Mouse (Mus musculus) ES-E14 (cell line): ENCODE results near the gene Rgs13. TPM values are rescaled to one million over a fixed set of nuclear protein-coding genes. Genes with fewer than 3 reads are reported as not detected.

Source experiments
- DNase-seq: peaks from one replicate; pipeline ENCODE4 v3.0.0-alpha.2; 2013; ENCODE audit warnings: low read depth, low spot score
- H3K27ac ChIP-seq: 2 replicates; pipeline ENCODE4 v1.5.1; 2012; ENCODE audit warnings: low read depth, mild to moderate bottlenecking, low read length, moderate library complexity, mixed read lengths; ENCODE audit not compliant: poor library complexity, insufficient read depth, severe bottlenecking
- H3K36me3 ChIP-seq: 2 replicates; pipeline ENCODE4 v1.6.1; 2012; ENCODE audit warnings: mild to moderate bottlenecking, low read length, moderate library complexity, mixed read lengths; ENCODE audit not compliant: control insufficient read depth, poor library complexity, insufficient read depth, severe bottlenecking
- H3K4me1 ChIP-seq, 2 experiments: fragments of 150-350 bp in 1 of 2; sonication (generic) in 1 of 2; 2 replicates each; pipeline ENCODE4 v1.6.1; 2012; ENCODE audit warnings: low read length in 2 of 2, mild to moderate bottlenecking in 1 of 2, mixed read lengths in 1 of 2; ENCODE audit not compliant: control insufficient read depth in 2 of 2, insufficient read depth in 2 of 2, poor library complexity in 1 of 2
- H3K4me3 ChIP-seq, 2 experiments: fragments of 150-350 bp in 1 of 2; sonication (generic) in 1 of 2; 2 replicates each; pipeline ENCODE4 v1.5.1; 2012; ENCODE audit warnings: low read length in 2 of 2, low read depth in 1 of 2, mild to moderate bottlenecking in 1 of 2, mixed read lengths in 1 of 2; ENCODE audit not compliant: insufficient read depth in 1 of 2, poor library complexity in 1 of 2, severe bottlenecking in 1 of 2
- H3K9ac ChIP-seq: 2 replicates; pipeline ENCODE4 v1.6.1; 2012; ENCODE audit warnings: low read depth, mild to moderate bottlenecking, low read length, mixed read lengths; ENCODE audit not compliant: poor library complexity, insufficient read depth, severe bottlenecking
- H3K9me3 ChIP-seq: fragments of 150-350 bp; sonication (generic); 2 replicates; pipeline ENCODE4 v1.6.1; 2012; ENCODE audit warnings: low read depth, mild to moderate bottlenecking, low read length; ENCODE audit not compliant: control insufficient read depth, insufficient read depth
- CHD2 ChIP-seq: IDR thresholded peaks from 2 replicates; pipeline ENCODE4 v1.6.1; 2014; ENCODE audit warnings: mild to moderate bottlenecking, low read depth, low read length, inconsistent platforms
- HCFC1 ChIP-seq: IDR thresholded peaks from 2 replicates; pipeline ENCODE4 v1.6.1; 2012; ENCODE audit warnings: low read length, inconsistent platforms, borderline replicate concordance; ENCODE audit not compliant: insufficient read depth
- MAFK ChIP-seq: IDR thresholded peaks from 2 replicates; pipeline ENCODE4 v1.6.1; 2014; ENCODE audit warnings: mild to moderate bottlenecking, low read depth, low read length, inconsistent platforms; ENCODE audit not compliant: insufficient read depth
- ZC3H11A ChIP-seq: IDR thresholded peaks from 2 replicates; pipeline ENCODE4 v1.6.1; 2012; ENCODE audit warnings: low read depth, mild to moderate bottlenecking, inconsistent platforms, low read length, borderline replicate concordance
- ZNF384 ChIP-seq: IDR thresholded peaks from 2 replicates; pipeline ENCODE4 v1.6.1; 2012; ENCODE audit warnings: low read depth, low read length, inconsistent platforms
- in situ Hi-C, 2 experiments: fragments of 600-800 bp; cut with MboI; formaldehyde crosslinking; loops; one replicate each; pipeline ENCODE4 v1.15.1; 2025; ENCODE audit warnings: low sequenced_read_pairs in 2 of 2, inconsistent platforms in 1 of 2; ENCODE audit not compliant: unreplicated experiment in 2 of 2
- total RNA-seq: library from RNA; depleted of rRNA; stranded (reverse); fragments of 300-350 nt; gene quantifications from 2 replicates; pipeline ENCODE4 v1.2.3, GENCODE M21; 2012

Gene Rgs13
- total RNA-seq, 1 experiment, result 0.80 TPM

DNA sequence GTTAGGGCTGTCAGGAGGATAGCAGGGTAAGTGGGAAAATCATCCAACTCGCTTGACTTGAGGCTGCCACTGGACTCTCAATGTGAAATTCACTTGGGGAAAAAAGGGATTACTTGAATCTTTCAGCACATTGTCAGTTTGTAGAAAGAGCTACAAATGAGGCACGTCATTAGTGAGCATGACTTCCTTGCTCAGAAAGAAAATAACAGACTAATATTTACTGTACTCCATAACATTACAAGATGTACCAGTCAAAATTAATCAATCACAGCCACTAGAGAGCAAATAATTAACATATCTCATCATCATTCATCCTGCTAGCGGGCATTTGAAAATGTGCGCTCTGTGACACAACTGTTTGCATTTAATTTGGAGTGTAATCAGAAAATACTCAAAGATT is 57.1 kb downstream of the Rgs13 start:
- H3K9me3 ChIP-seq, result no peaks in the 10 kb centered on the region
- TF ChIP-seq CHD2, result no peak
- no peak for DNase-seq
- in situ Hi-C loops, result no loop called here
- H3K36me3 ChIP-seq, result no peaks in the 10 kb centered on the region
- H3K27ac ChIP-seq, result no peak overlapping the region
- H3K9ac ChIP-seq, result no peak overlapping the region
- no peak overlapping the region for H3K4me3 ChIP-seq
- H3K4me1 ChIP-seq, result no peaks in the 10 kb centered on the region

DNA sequence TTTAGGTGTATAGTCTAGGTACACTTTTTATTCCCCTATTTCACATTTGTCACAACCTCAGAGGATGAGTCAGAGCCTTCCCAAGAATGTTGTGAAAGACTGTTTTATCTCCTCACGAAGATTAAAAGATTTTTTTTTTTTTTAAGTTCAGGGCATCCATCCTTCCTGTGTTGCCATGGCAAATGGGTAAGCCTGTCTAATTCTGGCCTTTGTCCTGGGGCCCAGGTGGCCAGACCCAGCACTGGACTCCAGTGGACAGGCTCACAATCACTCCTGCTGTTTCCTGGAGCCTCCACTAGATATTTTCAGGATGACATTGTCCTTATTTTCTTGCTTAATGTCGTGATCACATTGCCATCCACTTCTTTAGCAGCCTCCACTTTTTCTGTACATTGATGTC is 57.7 kb downstream of the Rgs13 start:
- no peak for TF ChIP-seq HCFC1
- TF ChIP-seq ZC3H11A, result no peak
- Histone ChIP-seq H3K27ac (no peak overlapping the region), H3K9me3 (no peaks in the 10 kb centered on the region), H3K4me3 (no peak overlapping the region), H3K4me1 (no peaks in the 10 kb centered on the region), H3K9ac (no peak overlapping the region), H3K36me3 (no peaks in the 10 kb centered on the region)
- in situ Hi-C loops, result no loop called here
- DNase-seq, result no peak

DNA sequence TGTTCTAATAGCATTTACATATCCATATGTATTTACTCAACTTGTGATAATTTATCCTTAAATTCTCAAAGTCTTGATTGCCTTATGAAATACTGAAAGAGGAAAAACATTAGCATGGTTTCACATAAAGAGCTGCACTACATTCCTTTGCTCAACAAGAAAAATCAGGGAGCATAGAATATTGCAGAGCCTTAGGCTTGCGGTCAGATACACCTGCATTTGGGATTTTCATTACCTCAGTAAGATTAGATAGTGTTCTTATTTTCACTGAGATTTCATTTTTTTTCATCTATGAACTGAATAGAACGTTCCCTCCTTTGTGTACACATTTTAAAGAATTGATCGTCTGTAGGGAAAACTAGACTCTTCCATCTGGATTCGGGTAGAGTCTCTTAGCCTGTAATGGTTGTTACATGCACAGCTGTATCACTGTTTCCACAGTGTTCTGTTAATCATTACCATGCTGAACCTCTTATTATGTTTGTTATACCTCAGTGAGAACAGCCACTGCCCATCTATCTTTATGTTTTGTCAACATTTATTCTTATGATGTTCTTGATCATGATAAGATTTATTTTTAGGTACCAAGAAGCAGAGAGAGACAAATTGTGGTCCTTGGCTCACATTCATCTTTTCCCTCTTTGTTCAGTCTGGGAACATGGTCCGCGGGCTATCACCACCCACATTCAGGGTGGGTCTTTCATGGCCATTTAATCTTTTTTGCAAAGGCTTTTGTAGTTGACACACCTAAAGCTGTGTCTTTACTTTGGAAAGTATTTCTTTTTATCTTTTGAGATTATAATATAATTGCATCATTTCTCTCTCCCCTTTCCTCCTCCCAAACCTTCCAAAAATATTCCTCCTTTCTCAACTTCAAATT is 61.1 kb downstream of the Rgs13 start:
- in situ Hi-C loops, result no loop called here
- TF ChIP-seq HCFC1 (no peak), CHD2 (no peak), ZNF384 (no peak), ZC3H11A (no peak), MAFK (no peak)

DNA sequence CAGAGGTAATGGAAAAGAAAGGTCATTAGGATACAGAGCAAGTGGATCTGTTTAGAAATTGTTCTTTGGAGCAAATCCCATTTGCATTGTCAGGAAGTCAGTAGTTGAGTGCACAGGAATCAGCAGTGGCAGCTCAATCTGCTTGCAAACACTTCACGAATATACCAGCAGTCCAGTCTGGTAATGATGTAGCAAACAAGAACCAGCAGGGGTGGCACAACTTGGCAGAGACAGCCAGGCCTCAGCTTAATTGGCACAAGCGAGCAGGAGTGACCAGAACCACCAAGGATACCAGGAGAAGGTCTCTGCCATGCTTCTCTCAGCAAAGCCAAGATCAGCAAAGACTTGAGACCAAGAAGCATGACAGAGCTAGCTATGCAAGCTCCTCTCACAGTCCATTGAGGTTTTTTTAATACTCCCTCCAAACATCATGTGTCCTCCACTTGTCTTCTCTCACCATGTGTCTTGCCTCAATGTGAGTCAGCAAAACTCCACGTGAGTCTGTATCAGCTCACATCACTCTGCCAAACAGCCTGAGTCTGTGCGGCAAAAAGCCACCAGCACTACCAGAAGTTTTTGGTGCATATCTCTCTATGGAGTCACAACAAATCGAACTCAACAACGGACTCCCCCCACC is 63.6 kb downstream of the Rgs13 start:
- no peaks in the 10 kb centered on the region for H3K4me1 ChIP-seq
- H3K4me3 ChIP-seq, result no peak overlapping the region
- DNase-seq, result no peak
- no peak for TF ChIP-seq ZC3H11A
- no peak for TF ChIP-seq HCFC1
- no peak for TF ChIP-seq MAFK
- TF ChIP-seq CHD2, result no peak
- no peaks in the 10 kb centered on the region for H3K36me3 ChIP-seq
- H3K27ac ChIP-seq, result no peak overlapping the region
- in situ Hi-C loops, result no loop called here
- no peak overlapping the region for H3K9ac ChIP-seq
- no peaks in the 10 kb centered on the region for H3K9me3 ChIP-seq

More for the DNA sequence above, 61.1 kb downstream of the Rgs13 start:
- Histone ChIP-seq H3K9me3 (no peaks in the 10 kb centered on the region), H3K4me1 (no peaks in the 10 kb centered on the region), H3K4me3 (no peak overlapping the region), H3K27ac (no peak overlapping the region), H3K9ac (no peak overlapping the region), H3K36me3 (no peaks in the 10 kb centered on the region)
- DNase-seq, result no peak

DNA sequence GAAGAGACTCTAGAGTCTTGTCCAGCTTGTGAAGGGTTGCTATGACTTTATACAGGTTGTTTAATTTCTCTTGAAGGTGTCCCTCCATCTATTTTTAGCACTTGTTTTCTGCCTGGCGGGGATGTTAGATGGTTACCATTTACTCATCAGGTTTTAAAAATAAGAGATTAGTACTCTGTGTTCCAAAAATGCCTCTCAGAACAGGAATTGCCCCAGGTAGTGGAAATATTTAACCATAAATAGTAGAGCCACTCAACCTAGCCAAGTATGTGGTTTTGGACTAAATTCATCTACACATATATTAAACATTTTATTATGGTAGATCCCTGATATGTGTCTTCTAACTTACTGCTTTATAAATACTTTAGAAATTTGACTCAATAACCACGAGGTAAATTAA is 64.2 kb downstream of the Rgs13 start:
- DNase-seq, result no peak
- in situ Hi-C loops, result no loop called here
- no peak overlapping the region for H3K9ac ChIP-seq
- no peaks in the 10 kb centered on the region for H3K9me3 ChIP-seq
- no peaks in the 10 kb centered on the region for H3K4me1 ChIP-seq
- H3K27ac ChIP-seq, result no peak overlapping the region
- no peaks in the 10 kb centered on the region for H3K36me3 ChIP-seq
- no peak for TF ChIP-seq MAFK
- no peak for TF ChIP-seq CHD2
- no peak for TF ChIP-seq ZNF384
- no peak for TF ChIP-seq HCFC1
- no peak for TF ChIP-seq ZC3H11A
- no peak overlapping the region for H3K4me3 ChIP-seq
